Mouse (Mus musculus) adipocyte (in vitro differentiated cells): ENCODE data around the gene Pdcd4.

ENCODE experiments used
- DNase-seq: peaks from one replicate; pipeline ENCODE4 v3.0.0-alpha.2; 2016; ENCODE audit warnings: low spot score

Pdcd4 gene

GRCm38 (mm10) chr19:53892061-53892460 lies at the start of gene Pdcd4:
Pdcd4 (plus strand) TSS chr19:53892231.
- DNase-seq = peak; percentile 58

- DNase-seq = no peak
These were observed 48.1 kb upstream of the Pdcd4 start for GRCm38 (mm10) chr19:53843972-53844371.

- DNase-seq = no peak
These were observed 43.6 kb upstream of the Pdcd4 start for GRCm38 (mm10) chr19:53848272-53848995.

GRCm38 (mm10) chr19:53850166-53850922 lies 41.7 kb upstream of the Pdcd4 start:
- peak; percentile 97 for DNase-seq

GRCm38 (mm10) chr19:53851352-53851751 lies 40.7 kb upstream of the Pdcd4 start:
- DNase-seq = no peak

- DNase-seq = no peak
These were observed 40.0 kb upstream of the Pdcd4 start for GRCm38 (mm10) chr19:53851826-53852698.

GRCm38 (mm10) chr19:53852699-53853451 lies 39.2 kb upstream of the Pdcd4 start:
- peak; percentile 90 for DNase-seq

- no peak for DNase-seq
These were observed 37.1 kb upstream of the Pdcd4 start for GRCm38 (mm10) chr19:53854978-53855377.

GRCm38 (mm10) chr19:53855781-53856180 lies 36.2 kb upstream of the Pdcd4 start:
- no peak for DNase-seq

- no peak for DNase-seq
These were observed 35.2 kb upstream of the Pdcd4 start for GRCm38 (mm10) chr19:53856794-53857193.

GRCm38 (mm10) chr19:53857962-53858361 lies 34.1 kb upstream of the Pdcd4 start:
- peak; percentile 56 for DNase-seq

- DNase-seq = no peak
These were observed 32.9 kb upstream of the Pdcd4 start for GRCm38 (mm10) chr19:53859149-53859548.

- no peak for DNase-seq
These were observed 32.4 kb upstream of the Pdcd4 start for GRCm38 (mm10) chr19:53859593-53859992.

GRCm38 (mm10) chr19:53861346-53861745 lies 30.7 kb upstream of the Pdcd4 start:
- DNase-seq = no peak

GRCm38 (mm10) chr19:53862573-53863246 lies 29.3 kb upstream of the Pdcd4 start:
- DNase-seq = no peak

- no peak for DNase-seq
These were observed 24.8 kb upstream of the Pdcd4 start for GRCm38 (mm10) chr19:53867238-53867637.

- no peak for DNase-seq
These were observed 23.9 kb upstream of the Pdcd4 start for GRCm38 (mm10) chr19:53868125-53868524.

- no peak for DNase-seq
These were observed 23.2 kb upstream of the Pdcd4 start for GRCm38 (mm10) chr19:53868796-53869195.

GRCm38 (mm10) chr19:53869427-53870385 lies 22.3 kb upstream of the Pdcd4 start:
- no peak for DNase-seq

GRCm38 (mm10) chr19:53870568-53870967 lies 21.5 kb upstream of the Pdcd4 start:
- no peak for DNase-seq
